Mouse (Mus musculus) lung, postnatal 0 days (tissue): ENCODE data around the gene Tmem183a. TPM values are rescaled to one million over a fixed set of nuclear protein-coding genes. Genes with fewer than 3 reads are reported as not detected.
A peak's percentile ranks its signal among the peaks of the same experiment; 100 is the strongest.

Experiments used
- ATAC-seq: fragments of 200-750 bp; cut with Nextera tagmentation; 2 replicates; pipeline ENCODE4 v1.8.0; 2017; ENCODE audit warnings: moderate library complexity
- DNase-seq: peaks from one replicate; pipeline ENCODE4 v3.0.0-alpha.2; 2016; ENCODE audit warnings: low spot score
- H3K27ac ChIP-seq: fragments of 300-500 bp; sonication (generic); 2 replicates; pipeline ENCODE4 v1.5.1; 2014; ENCODE audit warnings: antibody characterized with exemption, mild to moderate bottlenecking, low read length, mixed read lengths
- H3K27me3 ChIP-seq: fragments of 300-500 bp; sonication (generic); replicated peaks from 2 replicates; pipeline ENCODE4 v1.6.1; 2014; ENCODE audit warnings: low read length, mixed read lengths; ENCODE audit not compliant: insufficient read depth
- H3K36me3 ChIP-seq: fragments of 300-500 bp; sonication (generic); 2 replicates; pipeline ENCODE4 v1.6.1; 2014; ENCODE audit warnings: low read length, mixed read lengths; ENCODE audit not compliant: insufficient read depth
- H3K4me1 ChIP-seq: fragments of 300-500 bp; sonication (generic); 2 replicates; pipeline ENCODE4 v1.6.1; 2014; ENCODE audit warnings: antibody characterized with exemption, low read depth, low read length, mixed read lengths; ENCODE audit not compliant: insufficient read depth
- H3K4me2 ChIP-seq: fragments of 300-500 bp; sonication (generic); replicated peaks from 2 replicates; pipeline ENCODE4 v1.6.1; 2014; ENCODE audit warnings: low read depth, mild to moderate bottlenecking, low read length, moderate library complexity, mixed read lengths
- H3K4me3 ChIP-seq: fragments of 300-500 bp; sonication (generic); 2 replicates; pipeline ENCODE4 v1.5.1; 2014; ENCODE audit warnings: low read depth, low read length
- H3K9ac ChIP-seq: fragments of 300-500 bp; sonication (generic); replicated peaks from 2 replicates; pipeline ENCODE4 v1.6.1; 2014; ENCODE audit warnings: low read depth, mild to moderate bottlenecking
- H3K9me3 ChIP-seq: fragments of 300-500 bp; sonication (generic); 2 replicates; pipeline ENCODE4 v1.6.1; 2016; ENCODE audit warnings: low read length, mixed read lengths
- CTCF ChIP-seq: IDR thresholded peaks from 2 replicates; pipeline ENCODE4 v1.5.1; 2016; ENCODE audit warnings: antibody characterized with exemption, mild to moderate bottlenecking
- EP300 ChIP-seq: IDR thresholded peaks from 2 replicates; pipeline ENCODE4 v1.6.1; 2016; ENCODE audit warnings: antibody characterized with exemption, mild to moderate bottlenecking, control low read depth
- WGBS: fragments of 180-500 bp; shearing (Covaris S2); extraction: QIAGEN DNeasy Blood & Tissue Kit; methylation state at CpG from one replicate; pipeline ENCODE4 v1.1.7; 2014; 5-methylcytosine and 5-hydroxymethylcytosine counted together
- polyA plus RNA-seq: library from polyadenylated mRNA; unstranded; fragments of >200 nt; fragmentation: Nextera tagmentation; extraction: Ambion mirVana; gene quantifications from 2 replicates; pipeline ENCODE4 v1.2.1, GENCODE M21; 2015

Tmem183a gene
- polyA plus RNA-seq, 1 experiment from 2014 or later: 44.8 TPM

- ATAC-seq (no peak), DNase-seq (no peak)
- H3K4me2 ChIP-seq: no peak overlapping the region
- no peak overlapping the region for H3K27ac ChIP-seq
- H3K9me3 ChIP-seq: no peaks in the 10 kb centered on the region
- no peaks in the 10 kb centered on the region for H3K27me3 ChIP-seq
- H3K4me1 ChIP-seq: peaks cover 8% of the 10 kb centered on the region; the same call in 1 of the 2 replicates
- H3K4me3 ChIP-seq: no peak overlapping the region
- H3K36me3 ChIP-seq: no peaks in the 10 kb centered on the region
- TF ChIP-seq EP300 (no peak), CTCF (no peak)
- no peak overlapping the region for H3K9ac ChIP-seq
- 75% methylated on average over 12 of the region's 12 CpGs for WGBS
Measured at GRCm38 (mm10) chr1:134335924-134336810, 25.6 kb downstream of the Tmem183a start.

- no peaks in the 10 kb centered on the region for H3K36me3 ChIP-seq
- no peak overlapping the region for H3K9ac ChIP-seq
- H3K27me3 ChIP-seq: no peaks in the 10 kb centered on the region
- peaks cover 8% of the 10 kb centered on the region; the same call in 1 of the 2 replicates for H3K4me1 ChIP-seq
- 71% methylated on average over 13 of the region's 13 CpGs for WGBS
- TF ChIP-seq EP300: no peak
- no peak for TF ChIP-seq CTCF
- ATAC-seq (no peak), DNase-seq (no peak)
- no peak overlapping the region for H3K4me2 ChIP-seq
- no peaks in the 10 kb centered on the region for H3K9me3 ChIP-seq
- no peak overlapping the region for H3K4me3 ChIP-seq
- no peak overlapping the region for H3K27ac ChIP-seq
Measured at GRCm38 (mm10) chr1:134335211-134335923, 26.4 kb downstream of the Tmem183a start.

- no peak for ATAC-seq
- Histone ChIP-seq H3K4me3 (no peak overlapping the region), H3K4me1 (peaks cover 8% of the 10 kb centered on the region; the same call in 1 of the 2 replicates), H3K36me3 (no peaks in the 10 kb centered on the region), H3K27me3 (no peaks in the 10 kb centered on the region), H3K4me2 (no peak overlapping the region), H3K9me3 (no peaks in the 10 kb centered on the region), H3K27ac (no peak overlapping the region), H3K9ac (no peak overlapping the region)
- no peak for DNase-seq
- 48% methylated on average over 7 of the region's 7 CpGs for WGBS
- TF ChIP-seq CTCF: no peak
- no peak for TF ChIP-seq EP300
Measured at GRCm38 (mm10) chr1:134334111-134334827, 27.5 kb downstream of the Tmem183a start.

GRCm38 (mm10) chr1:134333371-134334110, 28.2 kb downstream of the Tmem183a start:
- no peaks in the 10 kb centered on the region for H3K9me3 ChIP-seq
- H3K4me2 ChIP-seq: no peak overlapping the region
- peaks cover 8% of the 10 kb centered on the region; the same call in 1 of the 2 replicates for H3K4me1 ChIP-seq
- no peak overlapping the region for H3K27ac ChIP-seq
- TF ChIP-seq CTCF: no peak
- no peak for TF ChIP-seq EP300
- no peak overlapping the region for H3K9ac ChIP-seq
- DNase-seq (no peak), ATAC-seq (no peak)
- 82% methylated on average over 10 of the region's 10 CpGs for WGBS
- no peak overlapping the region for H3K4me3 ChIP-seq
- no peaks in the 10 kb centered on the region for H3K27me3 ChIP-seq
- no peaks in the 10 kb centered on the region for H3K36me3 ChIP-seq

- no peaks in the 10 kb centered on the region for H3K27me3 ChIP-seq
- peak; percentile 75 for ATAC-seq
- H3K36me3 ChIP-seq: no peaks in the 10 kb centered on the region
- TF ChIP-seq EP300 (no peak), CTCF (no peak)
- no peak within 1 kb of the TSS for H3K4me2 ChIP-seq
- no peak within 1 kb of the TSS for H3K27ac ChIP-seq
- H3K9me3 ChIP-seq: no peaks in the 10 kb centered on the region
- 20% methylated on average over 13 of the region's 13 CpGs for WGBS
- peaks cover 8% of the 10 kb centered on the region; the same call in 1 of the 2 replicates for H3K4me1 ChIP-seq
- peak; percentile 69 for DNase-seq
- H3K4me3 ChIP-seq: no peak within 1 kb of the TSS
- H3K9ac ChIP-seq: no peak within 1 kb of the TSS
Measured at GRCm38 (mm10) chr1:134332770-134333271, 29.0 kb downstream of the Tmem183a start, which contains the start of gene Ppfia4. TSS of gene Ppfia4 (minus strand) at chr1:134332928.
